Comparison of ENCODE assay signal across 19 mouse cellular contexts in genomic region chrX:51886129-51886528, GRCm38 (mm10).
A peak's percentile ranks its signal among the peaks of the same experiment; 100 is the strongest.
DNase-seq lines count a peak whose midpoint lies in the region; ATAC-seq and TF ChIP-seq lines count a peak whose summit lies in the region.
"Had no signal": no experiment of that assay in that cellular context is flagged by ENCODE, and none has a peak within 500 bp of the region (broad histone marks: within the 10 kb centered on the region; RNA-seq: fewer than 3 reads in every experiment).

No protein-coding gene starts in this region.

- no peak for TF ChIP-seq POLR2A in brain, embryonic 14.5 days (IDR thresholded peaks at IDR 0.05; ENCODE audit: borderline replicate concordance, extremely low read depth, insufficient read depth, insufficient read length, poor library complexity, severe bottlenecking)

- peak; percentile 11 for DNase-seq in brain, embryonic 14.5 days (ENCODE audit: low read depth)
- DNase-seq in gastrocnemius, postnatal 4 days (ENCODE audit: low spot score in 2 of 2) = no peak
- DNase-seq in kidney, postnatal 25 days = no peak
- DNase-seq: adrenal gland, adult 2 months; adrenal gland, postnatal 10 days; adrenal gland, postnatal 25 days; cerebellum, adult 11-12 months; cerebellum, adult 2 months; cerebellum, adult 9-10 months; cerebellum, postnatal 10 days; cerebellum, postnatal 25 days had no signal

- H3K4me3 ChIP-seq in embryonic facial prominence, embryonic 13.5 days = no peak overlapping the region
- no peak overlapping the region for H3K4me3 ChIP-seq in embryonic facial prominence, embryonic 15.5 days (replicated peaks)
- H3K4me3 ChIP-seq: embryonic facial prominence, embryonic 12.5 days; erythroblast, embryonic 14.5 days; forebrain, embryonic 10.5 days; forebrain, embryonic 12.5 days had no signal

- no peaks in the 10 kb centered on the region for H3K36me3 ChIP-seq in embryonic facial prominence, embryonic 13.5 days
- H3K36me3 ChIP-seq in embryonic facial prominence, embryonic 15.5 days = no peaks in the 10 kb centered on the region
- H3K36me3 ChIP-seq: embryonic facial prominence, embryonic 12.5 days; forebrain, embryonic 10.5 days; forebrain, embryonic 12.5 days had no signal

- no peak overlapping the region for H3K4me2 ChIP-seq in embryonic facial prominence, embryonic 13.5 days
- no peak overlapping the region for H3K4me2 ChIP-seq in embryonic facial prominence, embryonic 15.5 days (replicated peaks)
- H3K4me2 ChIP-seq: embryonic facial prominence, embryonic 12.5 days; forebrain, embryonic 12.5 days had no signal

- WGBS in embryonic facial prominence, embryonic 13.5 days = 47% methylated on average over 5 of the region's 5 CpGs
- 35% methylated on average over 5 of the region's 5 CpGs for WGBS in embryonic facial prominence, embryonic 15.5 days

- no peaks in the 10 kb centered on the region; the same call in 1 of the 2 replicates for H3K27me3 ChIP-seq in embryonic facial prominence, embryonic 13.5 days
- H3K27me3 ChIP-seq in embryonic facial prominence, embryonic 15.5 days = no peaks in the 10 kb centered on the region
- H3K27me3 ChIP-seq: embryonic facial prominence, embryonic 12.5 days; forebrain, embryonic 12.5 days had no signal

- peaks cover 4% of the 10 kb centered on the region; the same call in 1 of the 2 replicates for H3K4me1 ChIP-seq in embryonic facial prominence, embryonic 13.5 days
- H3K4me1 ChIP-seq in embryonic facial prominence, embryonic 15.5 days = no peaks in the 10 kb centered on the region
- H3K4me1 ChIP-seq: embryonic facial prominence, embryonic 12.5 days; forebrain, embryonic 10.5 days; forebrain, embryonic 12.5 days had no signal

- peak overlapping the region; percentile 57; the same call in 1 of the 2 replicates for H3K27ac ChIP-seq in embryonic facial prominence, embryonic 13.5 days
- H3K27ac ChIP-seq in embryonic facial prominence, embryonic 15.5 days (replicated peaks) = 0 out of 2 replicates have a peak overlapping the region, but pooled peaks have one; percentile 1
- H3K27ac ChIP-seq: forebrain, embryonic 10.5 days; forebrain, embryonic 12.5 days had no signal

- no peak overlapping the region for H3K9ac ChIP-seq in embryonic facial prominence, embryonic 13.5 days
- H3K9ac ChIP-seq in embryonic facial prominence, embryonic 15.5 days = no peak overlapping the region
- H3K9ac ChIP-seq: embryonic facial prominence, embryonic 12.5 days; forebrain, embryonic 12.5 days had no signal

- no peak for TF ChIP-seq CTCF in brain, embryonic 14.5 days (IDR thresholded peaks at IDR 0.05; ENCODE audit: borderline replicate concordance, extremely low read depth, insufficient read depth, insufficient read length)

- no peaks in the 10 kb centered on the region for H3K9me3 ChIP-seq in embryonic facial prominence, embryonic 13.5 days
- no peaks in the 10 kb centered on the region for H3K9me3 ChIP-seq in embryonic facial prominence, embryonic 15.5 days (replicated peaks)
- H3K9me3 ChIP-seq: embryonic facial prominence, embryonic 12.5 days; forebrain, embryonic 10.5 days; forebrain, embryonic 12.5 days had no signal

- ATAC-seq in embryonic facial prominence, embryonic 13.5 days (ENCODE audit: insufficient number of reproducible peaks, insufficient read depth, low FRiP score, low TSS enrichment, low read depth) = no peak
- ATAC-seq in embryonic facial prominence, embryonic 15.5 days (ENCODE audit: insufficient number of reproducible peaks, low FRiP score, low TSS enrichment, low read depth) = no peak
- ATAC-seq: forebrain, embryonic 14.5 days; forebrain, embryonic 16.5 days had no signal
